Mouse (Mus musculus) urinary bladder, adult 2 months (tissue): ENCODE measurements around the gene Tmem102. TPM values are rescaled to one million over a fixed set of nuclear protein-coding genes. Genes with fewer than 3 reads are reported as not detected.

Experiments
- DNase-seq: peaks from one replicate; pipeline ENCODE4 v3.0.0; 2022; ENCODE audit warnings: low spot score
- polyA plus RNA-seq: library from polyadenylated mRNA; depleted of rRNA; stranded (reverse); fragments of >200 nt; gene quantifications from 2 replicates; pipeline ENCODE4 v1.2.3, GENCODE M21; 2012

Tmem102 gene
- polyA plus RNA-seq, 1 experiment: 13.2 TPM

DNA sequence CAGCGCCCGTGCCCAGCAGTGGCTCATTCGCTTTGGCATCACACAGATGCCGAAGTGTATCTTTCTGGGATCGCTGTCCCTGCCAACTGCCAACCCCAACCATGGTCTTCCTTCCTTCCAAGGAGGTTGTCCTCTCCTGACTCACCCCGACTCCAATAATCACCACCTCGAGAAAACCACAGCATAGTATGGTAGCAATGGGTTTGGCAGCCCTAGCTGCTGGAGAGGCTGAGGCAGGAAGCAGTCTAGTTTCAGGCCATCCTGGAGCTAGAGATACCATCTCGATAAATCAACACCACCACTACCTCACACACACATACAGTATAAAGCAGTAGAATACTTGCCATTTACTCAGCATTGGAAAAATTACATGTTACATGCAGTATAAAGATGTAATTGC lies 13.4 kb upstream of the Tmem102 start:
- no peak for DNase-seq

- DNase-seq: no peak
Observed at GRCm38 (mm10) chr11:69818365-69818764, 12.9 kb upstream of the Tmem102 start, which contains the start of gene Spem2. TSS of gene Spem2 (minus strand) at chr11:69818465.

DNA sequence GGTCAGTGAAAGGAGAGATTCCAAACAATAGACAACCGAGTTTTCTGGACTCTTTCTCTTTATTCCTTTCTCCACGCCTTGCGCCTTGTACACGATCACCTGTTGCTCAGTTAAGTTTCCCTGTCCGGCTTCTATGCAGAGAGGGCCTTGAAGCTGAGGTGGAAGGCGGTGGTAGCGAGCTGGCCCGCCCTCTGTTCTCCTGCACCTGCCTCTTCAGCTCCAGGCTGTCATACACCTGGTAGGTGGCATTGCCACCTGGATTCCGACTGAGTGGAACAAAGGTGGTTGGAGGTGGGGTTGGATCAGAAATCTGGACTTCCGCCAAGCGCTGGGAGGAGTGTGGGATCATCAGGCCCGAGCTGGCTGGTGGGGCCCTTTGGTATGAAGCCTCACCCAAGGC lies 11.1 kb upstream of the Tmem102 start:
- no peak for DNase-seq

DNA sequence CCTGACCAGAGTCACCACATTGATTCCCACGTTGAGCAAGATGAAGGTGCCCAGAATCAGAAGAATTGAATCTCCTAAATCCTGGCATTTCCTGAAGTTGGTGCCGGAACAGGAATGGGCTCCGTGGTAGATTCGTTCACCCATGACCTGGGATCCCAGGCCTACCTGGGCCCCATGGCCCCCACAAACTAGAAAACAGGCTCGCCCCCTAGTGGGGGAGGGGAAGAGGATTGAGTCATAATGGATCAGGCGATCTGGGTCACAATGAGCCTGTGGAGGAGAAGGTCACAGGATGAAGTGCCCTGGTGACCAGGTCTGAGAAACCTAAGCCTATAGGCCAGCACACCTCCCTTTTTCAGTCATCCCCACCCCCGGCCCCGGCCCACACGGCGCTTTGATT lies 9.7 kb upstream of the Tmem102 start, which contains the start of gene Gm39566:
Gm39566 (minus strand) TSS at position 144 of the 400 bp plus-strand sequence.
- no peak for DNase-seq

DNA sequence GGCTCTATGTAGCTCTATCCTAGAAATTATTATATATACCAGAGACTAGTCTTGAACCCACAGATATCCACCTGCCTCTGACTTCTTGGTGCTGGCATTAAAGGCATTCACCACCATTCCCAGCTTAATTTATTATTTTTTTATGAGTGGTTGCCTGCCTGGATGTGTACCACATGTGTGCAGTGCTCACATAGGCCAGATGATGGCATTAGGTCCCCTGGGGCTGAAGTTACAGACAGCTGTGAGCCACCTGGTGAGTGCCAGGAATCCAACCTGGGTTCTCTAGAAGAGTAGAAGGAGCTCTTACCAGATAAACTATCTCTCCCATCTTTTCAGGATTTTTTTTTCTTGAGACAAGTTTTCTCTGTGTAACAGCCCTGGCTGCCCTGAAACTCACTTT lies 4.9 kb upstream of the Tmem102 start:
- DNase-seq: no peak

DNA sequence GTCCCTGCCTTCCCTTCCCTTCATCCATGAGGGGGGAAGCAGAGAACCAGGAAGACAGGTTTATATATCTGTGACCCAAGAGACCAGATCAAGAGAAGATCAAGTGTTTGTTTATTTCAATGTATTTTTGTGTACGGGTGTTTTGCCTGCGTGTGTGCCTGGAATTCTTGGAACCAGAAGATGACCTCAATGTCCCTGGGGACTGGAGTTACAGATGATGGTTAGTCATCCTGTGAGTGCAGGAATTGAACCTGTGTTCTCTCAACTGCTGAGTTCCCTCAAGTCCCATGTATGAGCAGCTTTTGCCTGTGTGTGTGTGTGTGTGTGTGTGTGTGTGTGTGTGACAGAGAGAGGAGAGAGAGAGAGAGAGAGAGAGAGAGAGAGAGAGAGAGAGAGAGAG lies 2.2 kb upstream of the Tmem102 start:
- DNase-seq: no peak

DNA sequence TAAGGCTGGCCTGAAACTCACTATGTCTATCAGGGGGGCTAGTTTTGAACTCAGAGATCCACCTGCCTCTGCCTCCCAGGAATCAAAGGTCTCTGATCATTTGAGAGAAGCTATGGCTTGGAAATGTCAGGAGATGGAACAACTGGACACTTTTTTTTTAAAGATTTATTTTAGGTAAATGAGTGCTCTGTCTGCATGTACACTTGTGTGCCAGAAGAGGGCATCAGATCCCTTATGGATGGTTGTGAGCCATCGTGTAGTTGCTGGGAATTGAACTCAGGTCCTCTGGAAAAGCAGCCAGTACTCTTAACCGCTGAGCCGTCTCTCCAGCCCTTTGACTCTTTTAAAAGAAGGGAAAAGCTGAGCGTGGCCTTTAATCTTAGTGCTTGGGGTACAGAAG lies 954 bp upstream of the Tmem102 start:
- no peak for DNase-seq

DNA sequence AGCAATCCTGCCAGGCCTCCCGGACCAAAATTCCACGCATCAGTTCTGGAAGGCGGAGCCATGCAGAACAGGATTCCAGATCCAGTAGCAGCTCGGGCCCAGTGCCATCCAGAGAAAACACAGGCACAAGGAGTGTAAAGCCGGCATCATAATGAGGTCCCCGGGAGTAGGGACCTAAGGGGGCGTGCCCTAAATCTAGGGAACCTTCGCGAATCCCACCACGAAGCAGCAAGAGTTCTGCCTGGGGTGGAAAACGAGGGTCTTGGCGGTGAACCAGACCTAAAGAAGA lies 828 bp downstream of the Tmem102 start:
- DNase-seq: no peak

DNA sequence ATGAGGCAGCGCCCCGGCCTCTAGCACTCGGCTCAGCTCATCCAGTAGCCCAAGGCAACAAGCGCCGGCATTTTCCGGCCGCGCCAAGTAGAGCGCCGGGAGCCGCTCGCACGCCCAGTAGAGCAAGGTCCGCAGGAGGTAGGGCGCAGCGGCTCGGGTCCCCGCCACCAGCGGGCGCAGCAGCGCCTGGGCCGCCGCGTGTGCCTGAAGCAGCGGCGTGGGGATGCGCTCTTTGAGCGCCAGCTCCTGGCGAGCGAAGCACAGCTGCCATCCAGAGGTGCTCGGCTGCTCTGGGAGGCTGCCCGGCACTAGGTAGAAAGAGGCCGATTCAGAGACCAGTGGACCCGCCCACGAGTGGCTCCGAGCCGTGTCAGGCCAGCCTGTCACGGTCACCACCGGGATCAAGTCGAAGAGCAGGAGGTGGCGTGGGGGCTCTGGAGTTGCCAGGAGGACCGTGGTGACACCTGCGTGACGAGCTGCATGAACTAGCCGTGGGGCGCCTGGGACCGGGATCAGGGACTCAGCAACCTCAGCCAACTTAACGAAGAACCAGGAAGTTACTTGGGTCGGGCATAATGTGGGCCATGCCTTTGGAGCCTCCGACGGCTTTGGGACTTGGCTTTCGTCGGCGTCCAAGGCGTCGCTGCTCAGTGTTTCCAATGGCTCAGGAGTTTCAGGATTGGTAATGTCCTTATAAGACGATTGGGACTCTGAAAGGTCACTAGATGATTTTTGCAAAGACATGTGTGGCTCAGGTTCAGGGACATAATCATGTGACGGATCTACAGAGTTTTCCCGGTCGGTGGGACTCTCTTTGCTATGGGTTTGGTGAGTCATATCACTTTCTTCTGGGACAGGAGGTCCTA lies 1.4 kb downstream of the Tmem102 start:
- peak; percentile 66 for DNase-seq

- no peak for DNase-seq
Observed at GRCm38 (mm10) chr11:69803328-69803727, 2.1 kb downstream of the Tmem102 start.

- DNase-seq: peak; percentile 75
Observed at GRCm38 (mm10) chr11:69802648-69803105, 2.7 kb downstream of the Tmem102 start.

DNA sequence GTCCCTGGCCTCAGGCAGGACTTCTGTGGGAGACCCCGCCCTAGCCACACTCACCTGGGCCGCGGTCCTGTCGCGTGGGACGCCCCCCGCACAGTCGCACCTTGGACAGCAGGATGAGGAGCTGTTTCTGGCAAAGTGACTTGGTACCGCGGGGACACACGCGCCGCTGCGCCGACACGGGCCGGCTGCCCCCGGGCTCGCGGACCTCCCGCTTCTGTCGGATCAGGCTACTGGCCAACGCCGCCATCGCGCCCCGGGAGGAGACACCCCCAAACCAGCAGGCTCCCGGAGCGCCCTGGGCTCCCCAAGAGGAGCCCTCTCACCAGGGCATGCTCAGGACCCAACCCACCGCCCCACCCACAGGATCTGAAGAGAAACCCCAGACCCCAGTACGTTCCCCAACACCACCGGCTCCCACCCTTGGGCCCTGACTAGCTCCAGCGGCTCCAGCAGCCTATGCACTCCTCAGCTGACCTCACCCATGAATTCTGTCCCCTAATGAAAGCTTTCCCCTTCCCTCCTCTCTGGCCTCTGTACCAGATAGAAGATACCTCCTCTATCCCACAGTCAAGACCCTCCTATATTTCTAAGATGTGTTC lies 3.9 kb downstream of the Tmem102 start, which contains the start of gene Fgf11:
Fgf11 (minus strand) TSS at position 479 of the 599 bp plus-strand sequence.
- DNase-seq: no peak

- no peak for DNase-seq
Observed at GRCm38 (mm10) chr11:69800392-69801197, 4.8 kb downstream of the Tmem102 start.

GRCm38 (mm10) chr11:69800138-69800391 lies 5.4 kb downstream of the Tmem102 start:
- DNase-seq: no peak

DNA sequence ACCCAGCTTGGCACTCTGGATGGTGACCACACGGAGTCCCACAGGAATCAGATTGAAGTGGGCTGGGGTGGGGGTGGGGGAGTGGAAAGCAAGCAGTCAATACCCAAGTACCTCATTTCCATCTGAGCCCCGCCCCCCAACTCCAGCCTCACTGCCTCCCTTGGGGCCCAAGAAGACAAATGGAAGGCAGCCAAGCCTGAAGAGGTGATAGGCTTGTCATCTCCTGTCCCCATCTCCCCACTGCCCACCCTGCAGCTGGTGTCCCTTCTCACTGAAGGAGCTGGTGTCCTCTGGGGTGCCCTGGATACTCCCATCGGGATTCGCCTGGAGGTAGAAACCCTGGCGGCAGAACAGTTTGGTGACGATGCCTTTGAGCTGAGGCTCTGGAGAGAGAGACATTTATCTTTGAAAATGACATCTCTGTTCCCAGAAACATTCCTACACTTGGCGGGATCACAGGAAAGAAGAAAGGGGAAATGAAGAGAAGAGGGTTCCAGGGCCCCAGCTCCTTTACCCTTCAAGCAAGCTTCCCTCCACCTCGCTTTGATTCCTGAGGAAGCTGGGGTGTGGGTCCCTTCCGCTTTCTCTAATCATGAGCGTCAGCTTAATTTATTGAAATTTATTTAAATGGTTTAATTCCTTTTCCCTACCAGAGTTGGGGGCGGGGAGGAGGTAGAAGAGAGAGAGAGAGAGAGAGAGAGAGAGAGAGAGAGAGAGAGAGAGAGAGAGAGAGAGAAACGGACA lies 5.9 kb downstream of the Tmem102 start:
- no peak for DNase-seq

DNA sequence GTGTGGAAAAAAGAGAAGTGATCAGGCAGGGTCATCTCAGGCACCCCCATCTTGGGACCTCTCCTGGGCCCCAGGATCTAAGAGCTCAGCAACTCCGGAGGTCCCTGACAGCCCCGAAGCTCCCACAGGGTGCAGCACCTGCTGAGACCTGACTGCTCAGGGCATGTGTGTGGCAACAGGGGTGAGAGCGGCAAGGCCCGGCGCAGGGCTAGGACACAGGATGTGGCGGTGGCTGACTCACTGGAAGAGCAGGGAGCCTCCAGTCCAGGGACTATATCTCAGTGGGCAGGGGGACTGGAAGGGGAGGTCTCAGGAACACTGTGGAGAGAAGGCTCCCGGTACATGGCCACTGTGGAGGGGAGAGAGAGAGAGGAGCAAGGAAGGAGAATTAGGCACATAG lies 7.5 kb downstream of the Tmem102 start:
- DNase-seq: no peak

DNA sequence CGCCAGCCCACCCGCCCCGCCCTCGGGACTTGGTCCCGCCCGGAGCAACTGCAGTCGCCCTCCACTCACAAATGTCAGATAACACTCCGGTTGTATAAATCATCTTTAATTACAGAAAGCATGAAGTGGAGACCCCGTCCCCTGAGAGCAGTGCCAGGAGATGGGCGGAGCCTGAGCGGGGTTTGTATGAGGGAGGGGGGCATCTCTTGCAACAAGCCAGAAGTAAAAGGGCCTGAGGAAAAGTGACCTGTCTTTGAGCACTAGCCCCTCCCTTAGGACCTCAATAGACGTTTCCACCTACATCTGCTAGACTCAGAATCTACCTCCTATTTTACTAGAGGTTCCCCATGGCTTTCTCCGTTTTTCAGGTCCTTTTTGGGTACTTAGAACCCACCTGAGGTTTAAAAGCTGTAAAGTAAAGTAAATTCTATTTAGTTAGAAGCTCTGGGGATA lies 9.4 kb downstream of the Tmem102 start:
- no peak for DNase-seq

DNA sequence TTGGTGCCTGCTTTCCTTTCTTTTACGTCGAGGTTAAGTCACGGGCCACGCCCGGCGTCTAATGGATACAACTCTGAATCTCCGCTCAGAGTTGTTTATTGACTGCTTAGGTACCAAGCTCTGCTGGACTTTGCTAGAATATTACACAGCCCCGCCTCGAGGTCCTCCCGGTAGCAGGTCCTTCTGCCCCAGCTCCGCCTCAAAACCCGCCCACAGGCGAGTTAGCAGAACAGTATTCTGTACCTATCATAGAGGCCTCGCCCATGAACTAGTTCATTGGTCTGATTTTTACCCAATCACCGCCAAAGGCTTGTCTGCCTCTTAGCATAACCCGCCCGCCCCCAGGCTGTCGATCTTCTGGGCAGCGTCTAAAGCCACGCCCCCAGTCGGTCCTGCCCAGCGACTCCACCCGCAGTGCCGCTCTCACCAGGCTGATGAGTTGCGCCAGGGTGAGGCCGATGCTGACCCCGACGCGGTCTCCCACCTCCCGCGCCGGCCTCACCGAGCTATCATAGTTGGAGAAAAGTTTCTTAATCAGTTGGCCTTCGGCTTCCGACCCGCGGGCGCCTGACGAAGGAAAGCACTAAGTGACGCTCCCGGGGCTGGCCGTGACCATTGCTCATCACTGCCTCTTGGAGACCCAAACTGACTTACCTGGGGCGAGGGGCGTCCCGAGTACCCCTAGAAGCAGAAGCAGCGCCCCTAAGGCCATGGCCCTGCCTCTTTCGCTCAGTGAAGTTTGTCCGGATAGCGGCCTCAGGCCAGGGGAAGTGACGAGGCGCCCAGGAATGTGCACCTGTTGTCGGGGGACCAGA lies 10.0 kb downstream of the Tmem102 start, which contains the start of gene Chrnb1:
Chrnb1 (minus strand) TSS at position 776 of the 815 bp plus-strand sequence.
- peak; percentile 77 for DNase-seq

- DNase-seq: no peak
Observed at GRCm38 (mm10) chr11:69793429-69793828, 12.0 kb downstream of the Tmem102 start.

DNA sequence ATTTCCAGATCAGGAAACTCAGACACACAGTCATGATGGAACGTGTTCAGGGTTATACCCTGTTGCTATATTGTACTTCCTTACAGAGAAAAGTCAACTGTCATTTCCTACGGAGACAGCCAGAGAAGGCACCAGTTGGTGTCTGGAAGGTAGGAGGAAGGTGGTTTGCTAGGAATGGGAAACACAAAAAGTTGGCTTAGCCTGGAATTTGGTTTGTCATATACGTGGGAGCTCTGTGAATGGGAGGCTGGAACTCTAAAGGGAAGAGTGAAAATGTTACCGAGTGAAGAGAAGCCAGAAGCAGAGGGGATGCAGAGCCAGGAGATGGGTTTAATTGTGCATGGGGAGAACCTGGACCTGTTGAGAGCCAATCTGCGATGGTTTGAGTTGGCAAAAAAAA lies 14.0 kb downstream of the Tmem102 start:
- DNase-seq: no peak

DNA sequence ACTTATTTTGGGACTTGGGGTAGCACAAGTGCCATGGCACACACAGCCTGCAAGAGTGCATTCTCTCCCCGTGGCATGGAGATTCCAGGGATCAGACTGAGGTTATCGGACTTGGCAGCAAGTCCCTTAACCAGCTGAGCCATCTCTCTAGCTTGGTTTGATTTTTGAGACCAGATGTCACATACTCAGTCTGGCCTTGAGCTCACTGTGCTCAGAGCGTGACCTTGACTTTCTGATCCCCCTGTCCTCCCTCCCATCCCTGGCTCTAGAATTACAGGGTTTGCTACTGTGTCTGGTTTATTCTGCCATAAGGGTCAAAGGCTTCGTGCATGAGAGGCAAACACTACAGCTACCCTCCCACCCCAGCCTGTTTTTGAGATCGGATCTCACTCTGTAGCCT lies 16.0 kb downstream of the Tmem102 start:
- DNase-seq: no peak
